Mouse (Mus musculus): ENCODE measurements around the gene Rgs3. TPM values are rescaled to one million over a fixed set of nuclear protein-coding genes. Genes with fewer than 3 reads are reported as not detected.

Gene Rgs3
- total RNA-seq, 2 experiments from 2014 or later: 25.8 to 27.3 TPM

GRCm38 (mm10) chr4:62699191-62699812 lies 139.7 kb downstream of the Rgs3 start:
- Histone ChIP-seq H3K27ac (peak overlapping the region; percentile 86), H3K4me3 (peak overlapping the region; percentile 67)
- peak; percentile 92 for DNase-seq (ENCODE audit: extremely low spot score in 1 of 2, low spot score in 2 of 2)
- intact Hi-C loops (cut with DNase I): loop anchor here (5.0 kb wide), 1 partner anchor 87 kb away; no protein-coding TSS in a partner anchor
- TF ChIP-seq CTCF (IDR thresholded peaks at IDR 0.05): peak; percentile 59

- intact Hi-C loops (cut with DNase I): no loop called here
- Histone ChIP-seq H3K27ac (peak overlapping the region; percentile 86), H3K4me3 (peak overlapping the region; percentile 67)
- no peak for DNase-seq (ENCODE audit: extremely low spot score in 1 of 2, low spot score in 2 of 2)
- TF ChIP-seq CTCF (IDR thresholded peaks at IDR 0.05): no peak
Observed at GRCm38 (mm10) chr4:62700426-62700825, 140.8 kb downstream of the Rgs3 start.

GRCm38 (mm10) chr4:62703151-62703550 lies 143.5 kb downstream of the Rgs3 start:
- intact Hi-C loops (cut with DNase I): no loop called here
- DNase-seq (ENCODE audit: extremely low spot score in 1 of 2, low spot score in 2 of 2): no peak
- H3K4me3 ChIP-seq: no peak overlapping the region

GRCm38 (mm10) chr4:62704204-62704603 lies 144.6 kb downstream of the Rgs3 start:
- DNase-seq (ENCODE audit: extremely low spot score in 1 of 2, low spot score in 2 of 2): no peak
- no peak for TF ChIP-seq CTCF (IDR thresholded peaks at IDR 0.05)
- peak overlapping the region; percentile 55; the same call in 1 of the 2 replicates for H3K27ac ChIP-seq
- no peak overlapping the region for H3K4me3 ChIP-seq
- intact Hi-C loops (cut with DNase I): no loop called here

More at GRCm38 (mm10) chr4:62703151-62703550, 143.5 kb downstream of the Rgs3 start:
- H3K27ac ChIP-seq: no peak overlapping the region
- TF ChIP-seq CTCF (IDR thresholded peaks at IDR 0.05): no peak

GRCm38 (mm10) chr4:62705013-62705412 lies 145.4 kb downstream of the Rgs3 start:
- TF ChIP-seq CTCF (IDR thresholded peaks at IDR 0.05): no peak
- Histone ChIP-seq H3K4me3 (no peak overlapping the region), H3K27ac (peak overlapping the region; percentile 55)
- DNase-seq (ENCODE audit: extremely low spot score in 1 of 2, low spot score in 2 of 2): no peak
- intact Hi-C loops (cut with DNase I): no loop called here

GRCm38 (mm10) chr4:62705749-62706148 lies 146.1 kb downstream of the Rgs3 start:
- Histone ChIP-seq H3K27ac (no peak overlapping the region; the same call in 1 of the 2 replicates), H3K4me3 (no peak overlapping the region)
- TF ChIP-seq CTCF (IDR thresholded peaks at IDR 0.05): no peak
- no peak for DNase-seq (ENCODE audit: extremely low spot score in 1 of 2, low spot score in 2 of 2)
- intact Hi-C loops (cut with DNase I): no loop called here

- no peak for TF ChIP-seq CTCF (IDR thresholded peaks at IDR 0.05)
- intact Hi-C loops (cut with DNase I): no loop called here
- Histone ChIP-seq H3K27ac (no peak overlapping the region), H3K4me3 (no peak overlapping the region)
- DNase-seq (ENCODE audit: extremely low spot score in 1 of 2, low spot score in 2 of 2): no peak
Observed at GRCm38 (mm10) chr4:62708084-62708483, 148.4 kb downstream of the Rgs3 start.

- H3K4me3 ChIP-seq: no peak overlapping the region
- intact Hi-C loops (cut with DNase I): no loop called here
- no peak overlapping the region for H3K27ac ChIP-seq
- no peak for TF ChIP-seq CTCF (IDR thresholded peaks at IDR 0.05)
- DNase-seq (ENCODE audit: extremely low spot score in 1 of 2, low spot score in 2 of 2): no peak
Observed at GRCm38 (mm10) chr4:62708994-62709393, 149.3 kb downstream of the Rgs3 start.

- DNase-seq (ENCODE audit: extremely low spot score in 1 of 2, low spot score in 2 of 2): no peak
- TF ChIP-seq CTCF (IDR thresholded peaks at IDR 0.05): no peak
- intact Hi-C loops (cut with DNase I): no loop called here
- no peak overlapping the region for H3K4me3 ChIP-seq
- no peak overlapping the region for H3K27ac ChIP-seq
Observed at GRCm38 (mm10) chr4:62709448-62709847, 149.8 kb downstream of the Rgs3 start.

- H3K27ac ChIP-seq: no peak overlapping the region
- TF ChIP-seq CTCF (IDR thresholded peaks at IDR 0.05): no peak
- intact Hi-C loops (cut with DNase I): no loop called here
- no peak for DNase-seq (ENCODE audit: extremely low spot score in 1 of 2, low spot score in 2 of 2)
- H3K4me3 ChIP-seq: no peak overlapping the region
Observed at GRCm38 (mm10) chr4:62711159-62711558, 151.5 kb downstream of the Rgs3 start.

- intact Hi-C loops (cut with DNase I): no loop called here
- Histone ChIP-seq H3K27ac (no peak overlapping the region), H3K4me3 (no peak overlapping the region)
- no peak for DNase-seq (ENCODE audit: extremely low spot score in 1 of 2, low spot score in 2 of 2)
- TF ChIP-seq CTCF (IDR thresholded peaks at IDR 0.05): no peak
Observed at GRCm38 (mm10) chr4:62711582-62711981, 151.9 kb downstream of the Rgs3 start.

GRCm38 (mm10) chr4:62720861-62721260 lies 161.2 kb downstream of the Rgs3 start:
- DNase-seq (ENCODE audit: extremely low spot score in 1 of 2, low spot score in 2 of 2): no peak
- intact Hi-C loops (cut with DNase I): no loop called here
- Histone ChIP-seq H3K27ac (no peak overlapping the region), H3K4me3 (no peak overlapping the region)
- TF ChIP-seq CTCF (IDR thresholded peaks at IDR 0.05): no peak

- Histone ChIP-seq H3K27ac (no peak overlapping the region), H3K4me3 (no peak overlapping the region)
- DNase-seq (ENCODE audit: extremely low spot score in 1 of 2, low spot score in 2 of 2): no peak
- intact Hi-C loops (cut with DNase I): no loop called here
- TF ChIP-seq CTCF (IDR thresholded peaks at IDR 0.05): no peak
Observed at GRCm38 (mm10) chr4:62722021-62722426, 162.4 kb downstream of the Rgs3 start.

All from left cerebral cortex, adult 2 months (tissue).